In the genomic region with DNA sequence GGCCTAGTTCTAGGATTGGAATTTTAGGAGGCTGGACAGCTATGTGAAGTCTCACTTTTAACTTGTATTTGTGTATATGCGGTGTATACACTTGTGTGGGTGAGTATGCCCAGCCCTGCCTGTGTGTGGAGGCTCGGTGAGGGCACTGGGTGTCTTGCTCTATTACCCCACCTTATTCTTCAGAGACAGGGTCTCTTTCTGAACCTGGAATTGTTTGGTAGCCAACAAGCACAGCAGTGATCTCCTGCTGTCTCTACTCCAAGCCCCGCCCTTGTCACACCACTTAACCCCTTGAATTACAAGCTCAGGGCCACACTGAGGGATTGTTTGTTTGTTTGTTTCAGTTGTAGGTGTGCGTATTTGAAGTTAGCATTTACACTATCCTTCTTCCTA, we compare ENCODE assay signal across 7 mouse cellular contexts. TPM values are rescaled to one million over a fixed set of nuclear protein-coding genes. Genes with fewer than 3 reads are reported as not detected.
A peak's percentile ranks its signal among the peaks of the same experiment; 100 is the strongest.
DNase-seq lines count a peak whose midpoint lies in the region; ATAC-seq and TF ChIP-seq lines count a peak whose summit lies in the region.

No protein-coding gene starts in this region.

- peak overlapping the region; percentile 83 for H3K27ac ChIP-seq in forebrain, embryonic 10.5 days
- H3K27ac ChIP-seq in liver, embryonic 11.5 days (ENCODE audit: low read depth, low read length) = peak overlapping the region; percentile 57; the same call in 1 of the 2 replicates
- peak overlapping the region; percentile 60; the same call in 1 of the 2 replicates for H3K27ac ChIP-seq in olfactory bulb, adult 2 months (ENCODE audit: insufficient read depth, low read depth, low read length)

- peak; percentile 35 for ATAC-seq in liver, embryonic 11.5 days (replicated peaks; ENCODE audit: low FRiP score)

- peaks cover 47% of the 10 kb centered on the region for H3K4me1 ChIP-seq in forebrain, embryonic 10.5 days
- peaks cover 15% of the 10 kb centered on the region for H3K4me1 ChIP-seq in liver, embryonic 11.5 days (replicated peaks; ENCODE audit: control insufficient read depth, insufficient read depth, low read length)
- H3K4me1 ChIP-seq in olfactory bulb, adult 2 months (ENCODE audit: control insufficient read depth, insufficient read depth, low read length) = peaks cover 7% of the 10 kb centered on the region

- peak overlapping the region; percentile 71 for H3K9ac ChIP-seq in liver, embryonic 11.5 days (ENCODE audit: low read depth, low read length)

- no peak for TF ChIP-seq POLR2A in olfactory bulb, adult 2 months (IDR thresholded peaks at IDR 0.05; ENCODE audit: insufficient read depth, low read depth, low read length)

- peak; percentile 57 for DNase-seq in thymus, postnatal 14 days
- DNase-seq in thymus, postnatal 10 days (ENCODE audit: low spot score in 2 of 2) = no peak
- DNase-seq in forebrain, embryonic 10.5 days (ENCODE audit: extremely low spot score, low spot score) = no peak
- DNase-seq in liver, embryonic 11.5 days (ENCODE audit: low spot score) = no peak
- no peak for DNase-seq in adrenal gland, postnatal 25 days
- no peak for DNase-seq in gastrocnemius, adult 8-10 months (ENCODE audit: low spot score in 2 of 2)

- H3K27me3 ChIP-seq in forebrain, embryonic 10.5 days (ENCODE audit: poor library complexity, severe bottlenecking) = no peaks in the 10 kb centered on the region
- no peaks in the 10 kb centered on the region for H3K27me3 ChIP-seq in liver, embryonic 11.5 days (replicated peaks; ENCODE audit: control insufficient read depth, insufficient read depth, low read length)

- no peak for TF ChIP-seq CTCF in olfactory bulb, adult 2 months (IDR thresholded peaks at IDR 0.05; ENCODE audit: insufficient read depth, low read depth, low read length)

- H3K36me3 ChIP-seq in forebrain, embryonic 10.5 days (replicated peaks) = no peaks in the 10 kb centered on the region
- no peaks in the 10 kb centered on the region for H3K36me3 ChIP-seq in liver, embryonic 11.5 days (ENCODE audit: control insufficient read depth, insufficient read depth, low read length)

- peak overlapping the region; percentile 80 for H3K4me2 ChIP-seq in liver, embryonic 11.5 days

- WGBS in forebrain, embryonic 10.5 days = 62% methylated on average over 4 of the region's 4 CpGs
- 44% methylated on average over 4 of the region's 4 CpGs for WGBS in liver, embryonic 11.5 days
- WGBS in olfactory bulb, adult 2 months = 45% methylated on average over 4 of the region's 4 CpGs

- H3K4me3 ChIP-seq in forebrain, embryonic 10.5 days = peak overlapping the region; percentile 50
- peak overlapping the region; percentile 58 for H3K4me3 ChIP-seq in liver, embryonic 11.5 days (ENCODE audit: low read depth, low read length)
- H3K4me3 ChIP-seq in olfactory bulb, adult 2 months (ENCODE audit: insufficient read depth, low read depth, low read length) = peak overlapping the region; percentile 50; the same call in 1 of the 2 replicates

- no peaks in the 10 kb centered on the region for H3K9me3 ChIP-seq in forebrain, embryonic 10.5 days
- no peaks in the 10 kb centered on the region for H3K9me3 ChIP-seq in liver, embryonic 11.5 days (ENCODE audit: control insufficient read depth, low read length)

RNA-seq across cellular contexts. Expression of a gene that starts 0.4 kb away (rescaled TPM):
- 1.6 and 2.1 TPM in 2 replicates for polyA plus RNA-seq in forebrain, embryonic 10.5 days (2016; fragmentation: Nextera tagmentation; extraction: Ambion mirVana)
- polyA plus RNA-seq in liver, embryonic 11.5 days (2014; fragmentation: Nextera tagmentation; extraction: Ambion mirVana) = 4.0 TPM in 2 replicates
- polyA plus RNA-seq in olfactory bulb, adult 2 months (2012; ENCODE audit: insufficient read depth, insufficient read length, low replicate concordance, missing spikeins) = not detected in 2 replicates
- total RNA-seq in adrenal gland, postnatal 25 days (2021) = 7.6 and 9.8 TPM in 2 replicates
- 1 to 10 TPM; 1.6 to 2.3 (median 2.0) TPM for total RNA-seq in gastrocnemius, adult 8-10 months (2022)

RNA-seq across cellular contexts. Expression of a gene that starts 4.8 kb away (rescaled TPM):
- 1.1 and 1.7 TPM in 2 replicates for polyA plus RNA-seq in forebrain, embryonic 10.5 days (2016; fragmentation: Nextera tagmentation; extraction: Ambion mirVana)
- 2.7 and 3.2 TPM in 2 replicates for polyA plus RNA-seq in liver, embryonic 11.5 days (2014; fragmentation: Nextera tagmentation; extraction: Ambion mirVana)
- polyA plus RNA-seq in olfactory bulb, adult 2 months (2012; ENCODE audit: insufficient read depth, insufficient read length, low replicate concordance, missing spikeins) = not detected in 2 replicates
- total RNA-seq in adrenal gland, postnatal 25 days (2021) = 0.79 TPM in 1 of 2 replicates, not detected in the other
- under 1 TPM in 2 of 4 experiments, not detected in 2; 0.36 to 0.53 TPM for total RNA-seq in gastrocnemius, adult 8-10 months (2022)

RNA-seq across cellular contexts. Expression of a gene that starts 16.7 kb away (rescaled TPM):
- 3.8 and 4.7 TPM in 2 replicates for polyA plus RNA-seq in forebrain, embryonic 10.5 days (2016; fragmentation: Nextera tagmentation; extraction: Ambion mirVana)
- polyA plus RNA-seq in liver, embryonic 11.5 days (2014; fragmentation: Nextera tagmentation; extraction: Ambion mirVana) = 1.7 and 2.3 TPM in 2 replicates
- polyA plus RNA-seq in olfactory bulb, adult 2 months (2012; ENCODE audit: insufficient read depth, insufficient read length, low replicate concordance, missing spikeins) = 312 and 918 TPM in 2 replicates
- total RNA-seq in adrenal gland, postnatal 25 days (2021) = 81.4 and 102 TPM in 2 replicates
- total RNA-seq in gastrocnemius, adult 8-10 months (2022) = 10 to 100 TPM; 15.1 to 16.8 (median 15.5) TPM

RNA-seq across cellular contexts. Expression of a gene that starts 40.4 kb away (rescaled TPM):
- 232 and 239 TPM in 2 replicates for polyA plus RNA-seq in forebrain, embryonic 10.5 days (2016; fragmentation: Nextera tagmentation; extraction: Ambion mirVana)
- polyA plus RNA-seq in liver, embryonic 11.5 days (2014; fragmentation: Nextera tagmentation; extraction: Ambion mirVana) = 287 and 311 TPM in 2 replicates
- not detected in 2 replicates for polyA plus RNA-seq in olfactory bulb, adult 2 months (2012; ENCODE audit: insufficient read depth, insufficient read length, low replicate concordance, missing spikeins)
- total RNA-seq in adrenal gland, postnatal 25 days (2021) = 158 and 198 TPM in 2 replicates
- 100 to 1,000 TPM; 224 to 255 (median 228) TPM for total RNA-seq in gastrocnemius, adult 8-10 months (2022)

RNA-seq across cellular contexts. Expression of a gene that starts 40.5 kb away (rescaled TPM):
- polyA plus RNA-seq in forebrain, embryonic 10.5 days (2016; fragmentation: Nextera tagmentation; extraction: Ambion mirVana) = 271 and 274 TPM in 2 replicates
- 150 and 158 TPM in 2 replicates for polyA plus RNA-seq in liver, embryonic 11.5 days (2014; fragmentation: Nextera tagmentation; extraction: Ambion mirVana)
- not detected in 2 replicates for polyA plus RNA-seq in olfactory bulb, adult 2 months (2012; ENCODE audit: insufficient read depth, insufficient read length, low replicate concordance, missing spikeins)
- total RNA-seq in adrenal gland, postnatal 25 days (2021) = 35.6 and 48.3 TPM in 2 replicates
- 10 to 100 TPM in 2 of 4 experiments, 1 to 10 TPM in 2; 7.3 to 14.0 (median 9.1) TPM for total RNA-seq in gastrocnemius, adult 8-10 months (2022)

Comparison
In these comparisons a context has a peak if more than half of its experiments do, and no peak if none do; other contexts are left out.
1. RNA of a gene that starts 4.8 kb away (polyA plus RNA-seq): not detected in olfactory bulb, adult 2 months; 2.7 to 3.2 TPM in liver, embryonic 11.5 days and 1.1 to 1.7 TPM in forebrain, embryonic 10.5 days; every median in the first group is over 10 times any median in the second.
2. RNA of a gene that starts 16.7 kb away (polyA plus RNA-seq): 312 to 918 TPM in olfactory bulb, adult 2 months; 3.8 to 4.7 TPM in forebrain, embryonic 10.5 days and 1.7 to 2.3 TPM in liver, embryonic 11.5 days; every median in the first group is over 10 times any median in the second.
3. Peak in every context shown above with its lines, with median percentiles within 50 percentile points of each other: H3K27ac ChIP-seq and H3K4me3 ChIP-seq.